Mouse (Mus musculus) ES-Bruce4 (cell line): ENCODE measurements around the gene Iqcf3.

Source experiments
- CTCF ChIP-seq: IDR thresholded peaks from one replicate; pipeline ENCODE4 v1.8.1; 2011; ENCODE audit warnings: low read depth, low read length
- EP300 ChIP-seq: IDR thresholded peaks from 2 replicates; pipeline ENCODE4 v1.6.1; 2011; ENCODE audit warnings: low read depth, low read length; ENCODE audit not compliant: insufficient read depth

- no peak for TF ChIP-seq CTCF
- TF ChIP-seq EP300 = no peak
These were observed 83.3 kb downstream of the Iqcf3 start for GRCm38 (mm10) chr9:106478101-106478500.
